Mouse (Mus musculus): ENCODE data around the gene Wdfy3. TPM values are rescaled to one million over a fixed set of nuclear protein-coding genes. Genes with fewer than 3 reads are reported as not detected.

The Wdfy3 gene
- polyA plus RNA-seq, 1 experiment from 2014 or later: 29.2 TPM

DNA sequence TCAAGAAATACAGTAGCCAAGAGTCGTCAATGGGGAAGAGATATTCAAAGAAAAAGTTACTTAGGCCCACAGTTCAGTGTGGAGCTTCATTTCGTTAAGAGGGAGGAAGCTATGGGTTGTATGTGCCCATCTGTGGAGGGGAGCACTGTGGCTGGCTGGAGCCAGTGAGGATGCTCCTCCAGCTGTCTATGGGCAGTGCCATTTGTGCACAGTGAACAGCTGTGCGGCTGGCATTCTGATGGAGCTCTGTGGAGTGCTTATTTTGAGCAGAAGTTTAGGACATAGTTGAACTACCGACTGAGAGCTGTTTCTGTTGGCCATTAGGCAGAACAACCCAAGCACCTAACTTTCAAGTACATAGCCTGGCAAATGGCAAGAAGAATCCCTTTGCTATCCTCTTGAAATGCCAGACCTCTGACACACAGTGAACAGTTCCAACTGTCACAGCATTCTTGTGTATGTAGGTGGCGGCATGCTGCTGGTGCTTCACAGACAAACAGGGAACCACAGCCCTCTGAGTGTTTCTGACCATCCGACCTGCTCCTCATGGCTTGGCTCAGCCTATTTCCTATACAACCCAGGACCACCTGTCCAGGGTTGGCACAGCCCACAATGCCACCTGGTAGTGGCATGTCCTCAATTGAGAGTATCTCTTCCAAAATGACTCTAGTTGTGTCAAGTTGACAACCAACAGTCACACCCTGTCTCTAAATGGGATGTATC, 177.9 kb downstream of the Wdfy3 start:
- no peak overlapping the region for H3K4me3 ChIP-seq (ENCODE audit: low read depth, low read length)
- H3K4me1 ChIP-seq (replicated peaks; ENCODE audit: control insufficient read depth, insufficient read depth, low read length): no peaks in the 10 kb centered on the region
- 91% methylated on average over 6 of the region's 6 CpGs for WGBS
- no peak for ATAC-seq (replicated peaks; ENCODE audit: low FRiP score)
- no peak overlapping the region for H3K4me2 ChIP-seq (ENCODE audit: low read depth, low read length, severe bottlenecking)
- DNase-seq (ENCODE audit: low spot score): no peak
- no peaks in the 10 kb centered on the region for H3K27me3 ChIP-seq (ENCODE audit: control insufficient read depth, insufficient read depth, low read length)
- no peak overlapping the region for H3K27ac ChIP-seq (ENCODE audit: low read depth, low read length)
- H3K36me3 ChIP-seq (ENCODE audit: control insufficient read depth, insufficient read depth, low read length): peaks cover 9% of the 10 kb centered on the region
- no peak overlapping the region for H3K9ac ChIP-seq (ENCODE audit: low read length)
- no peaks in the 10 kb centered on the region for H3K9me3 ChIP-seq (ENCODE audit: control insufficient read depth, low read length)

DNA sequence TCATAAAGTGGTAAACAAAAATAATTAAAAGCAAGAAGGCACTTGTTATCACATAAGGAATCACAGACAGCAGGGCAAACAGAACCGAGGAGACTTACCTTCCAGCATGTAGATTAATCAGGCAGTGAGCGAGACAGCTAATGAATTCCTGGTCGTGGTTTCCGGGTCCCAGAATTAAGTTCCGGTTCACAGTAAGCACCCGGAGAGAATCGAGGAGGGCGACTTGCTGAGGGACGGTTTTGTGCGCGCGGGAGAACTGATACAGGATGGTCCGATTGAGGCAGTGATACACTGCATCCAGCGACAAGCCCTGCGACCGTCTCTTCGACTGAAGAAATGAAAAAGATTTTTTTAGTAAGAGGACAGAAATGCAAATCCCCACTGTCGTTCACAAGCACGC, 181.7 kb downstream of the Wdfy3 start:
- DNase-seq (ENCODE audit: low spot score) (no peak), ATAC-seq (replicated peaks; ENCODE audit: low FRiP score) (no peak)
- H3K27ac ChIP-seq (ENCODE audit: low read depth, low read length): no peak overlapping the region
- no peak overlapping the region for H3K9ac ChIP-seq (ENCODE audit: low read length)
- H3K4me1 ChIP-seq (replicated peaks; ENCODE audit: control insufficient read depth, insufficient read depth, low read length): no peaks in the 10 kb centered on the region
- H3K36me3 ChIP-seq (ENCODE audit: control insufficient read depth, insufficient read depth, low read length): peaks cover 18% of the 10 kb centered on the region
- no peak overlapping the region for H3K4me3 ChIP-seq (ENCODE audit: low read depth, low read length)
- no peaks in the 10 kb centered on the region for H3K9me3 ChIP-seq (ENCODE audit: control insufficient read depth, low read length)
- WGBS: 96% methylated on average over 19 of the region's 19 CpGs
- no peaks in the 10 kb centered on the region for H3K27me3 ChIP-seq (ENCODE audit: control insufficient read depth, insufficient read depth, low read length)
- no peak overlapping the region for H3K4me2 ChIP-seq (ENCODE audit: low read depth, low read length, severe bottlenecking)

DNA sequence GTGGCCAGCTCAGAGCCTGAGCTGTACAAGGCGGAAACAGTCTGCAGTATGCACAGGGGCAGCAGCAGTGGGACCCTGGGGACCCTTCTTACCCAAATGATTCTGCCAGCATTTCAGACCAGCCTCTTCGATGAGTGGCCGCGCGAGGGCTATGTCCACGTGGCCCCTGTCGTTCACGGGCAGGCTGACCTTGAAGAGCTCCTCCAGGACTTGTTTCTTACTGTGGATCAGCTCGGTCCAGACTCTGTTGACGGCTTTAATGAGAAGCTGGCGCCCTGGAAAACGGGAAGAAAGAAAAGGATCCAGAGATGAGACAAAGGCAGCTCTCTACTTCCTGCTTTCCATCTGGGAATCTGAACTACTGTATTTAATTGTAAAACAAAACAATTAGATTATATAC, 184.7 kb downstream of the Wdfy3 start:
- H3K27me3 ChIP-seq (ENCODE audit: control insufficient read depth, insufficient read depth, low read length): no peaks in the 10 kb centered on the region
- no peak for ATAC-seq (replicated peaks; ENCODE audit: low FRiP score)
- 90% methylated on average over 12 of the region's 12 CpGs for WGBS
- no peaks in the 10 kb centered on the region for H3K9me3 ChIP-seq (ENCODE audit: control insufficient read depth, low read length)
- H3K4me2 ChIP-seq (ENCODE audit: low read depth, low read length, severe bottlenecking): no peak overlapping the region
- no peak overlapping the region for H3K4me3 ChIP-seq (ENCODE audit: low read depth, low read length)
- DNase-seq (ENCODE audit: low spot score): no peak
- no peak overlapping the region for H3K9ac ChIP-seq (ENCODE audit: low read length)
- H3K4me1 ChIP-seq (replicated peaks; ENCODE audit: control insufficient read depth, insufficient read depth, low read length): no peaks in the 10 kb centered on the region
- no peak overlapping the region for H3K27ac ChIP-seq (ENCODE audit: low read depth, low read length)
- peaks cover 24% of the 10 kb centered on the region for H3K36me3 ChIP-seq (ENCODE audit: control insufficient read depth, insufficient read depth, low read length)

DNA sequence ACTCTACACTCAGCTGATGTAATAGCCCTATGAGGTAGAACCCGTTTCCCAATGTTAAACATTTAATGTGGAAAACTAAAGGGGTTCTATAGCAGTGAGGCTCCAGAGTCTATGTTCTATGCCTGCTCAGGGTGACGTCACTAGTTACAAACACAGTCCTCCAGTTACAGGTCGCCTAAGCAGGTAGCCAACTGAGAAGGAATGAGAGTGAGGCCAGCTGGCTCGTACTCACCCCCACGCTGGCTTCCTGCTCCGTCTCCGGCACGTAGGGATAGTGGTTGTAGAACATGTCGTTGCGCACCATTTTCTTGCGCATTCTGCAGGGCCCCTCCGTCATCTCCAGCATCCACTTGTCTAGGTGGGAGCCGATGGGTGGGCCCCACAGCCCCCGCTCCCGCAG, 187.5 kb downstream of the Wdfy3 start:
- ATAC-seq (replicated peaks; ENCODE audit: low FRiP score): no peak
- no peak overlapping the region for H3K4me3 ChIP-seq (ENCODE audit: low read depth, low read length)
- no peak overlapping the region for H3K27ac ChIP-seq (ENCODE audit: low read depth, low read length)
- no peaks in the 10 kb centered on the region for H3K27me3 ChIP-seq (ENCODE audit: control insufficient read depth, insufficient read depth, low read length)
- H3K36me3 ChIP-seq (ENCODE audit: control insufficient read depth, insufficient read depth, low read length): peaks cover 18% of the 10 kb centered on the region
- WGBS: 95% methylated on average over 15 of the region's 15 CpGs
- no peaks in the 10 kb centered on the region for H3K9me3 ChIP-seq (ENCODE audit: control insufficient read depth, low read length)
- H3K4me2 ChIP-seq (ENCODE audit: low read depth, low read length, severe bottlenecking): no peak overlapping the region
- H3K4me1 ChIP-seq (replicated peaks; ENCODE audit: control insufficient read depth, insufficient read depth, low read length): no peaks in the 10 kb centered on the region
- no peak overlapping the region for H3K9ac ChIP-seq (ENCODE audit: low read length)
- no peak for DNase-seq (ENCODE audit: low spot score)

DNA sequence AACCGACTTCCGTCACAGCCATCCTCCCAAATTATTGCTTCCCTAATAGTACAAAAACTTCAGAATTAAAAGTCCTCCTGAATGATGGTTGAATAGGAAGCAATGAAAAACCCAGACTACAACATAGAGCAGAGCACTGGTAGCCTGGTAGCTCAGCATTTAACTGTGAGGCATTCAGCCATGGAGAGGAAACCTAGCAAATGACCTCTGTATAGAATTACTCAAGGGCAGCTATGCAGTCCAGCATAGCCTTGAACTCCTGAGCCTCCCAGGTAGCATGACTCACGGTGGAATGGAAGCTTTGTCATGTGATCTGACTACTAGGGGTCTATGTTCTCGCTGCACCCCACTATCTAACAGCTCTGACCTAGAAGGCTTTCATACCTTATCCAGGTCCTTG, 189.8 kb downstream of the Wdfy3 start:
- WGBS: 95% methylated on average over 4 of the region's 4 CpGs

DNA sequence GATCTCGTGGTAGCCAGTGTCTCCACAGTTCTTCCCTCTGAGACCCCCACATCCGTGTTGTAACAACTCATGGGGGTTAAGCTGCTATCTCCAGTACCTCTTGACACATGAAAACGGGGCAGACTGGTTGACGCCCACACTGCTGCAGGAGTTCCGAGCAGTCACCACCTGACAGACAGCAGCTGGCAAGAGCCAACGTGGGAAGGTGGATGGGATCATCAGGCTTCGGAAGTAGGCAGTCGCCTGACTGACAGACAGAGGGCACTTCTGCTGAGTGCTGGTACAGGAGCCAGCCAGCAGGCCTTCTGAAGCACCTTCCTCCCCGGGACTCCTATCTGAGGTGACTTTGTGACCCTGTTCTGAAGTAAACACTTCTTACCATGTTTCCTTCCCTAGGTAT, 191.3 kb downstream of the Wdfy3 start:
- no peaks in the 10 kb centered on the region for H3K27me3 ChIP-seq (ENCODE audit: control insufficient read depth, insufficient read depth, low read length)
- ATAC-seq (replicated peaks; ENCODE audit: low FRiP score): no peak

More for the DNA sequence above, 189.8 kb downstream of the Wdfy3 start:
- no peaks in the 10 kb centered on the region for H3K4me1 ChIP-seq (replicated peaks; ENCODE audit: control insufficient read depth, insufficient read depth, low read length)
- H3K36me3 ChIP-seq (ENCODE audit: control insufficient read depth, insufficient read depth, low read length): peaks cover 12% of the 10 kb centered on the region; the same call in 1 of the 2 replicates
- H3K4me3 ChIP-seq (ENCODE audit: low read depth, low read length): no peak overlapping the region
- H3K27me3 ChIP-seq (ENCODE audit: control insufficient read depth, insufficient read depth, low read length): no peaks in the 10 kb centered on the region
- no peak for ATAC-seq (replicated peaks; ENCODE audit: low FRiP score)
- H3K4me2 ChIP-seq (ENCODE audit: low read depth, low read length, severe bottlenecking): no peak overlapping the region
- H3K27ac ChIP-seq (ENCODE audit: low read depth, low read length): no peak overlapping the region
- H3K9me3 ChIP-seq (ENCODE audit: control insufficient read depth, low read length): no peaks in the 10 kb centered on the region
- no peak overlapping the region for H3K9ac ChIP-seq (ENCODE audit: low read length)
- no peak for DNase-seq (ENCODE audit: low spot score)

DNA sequence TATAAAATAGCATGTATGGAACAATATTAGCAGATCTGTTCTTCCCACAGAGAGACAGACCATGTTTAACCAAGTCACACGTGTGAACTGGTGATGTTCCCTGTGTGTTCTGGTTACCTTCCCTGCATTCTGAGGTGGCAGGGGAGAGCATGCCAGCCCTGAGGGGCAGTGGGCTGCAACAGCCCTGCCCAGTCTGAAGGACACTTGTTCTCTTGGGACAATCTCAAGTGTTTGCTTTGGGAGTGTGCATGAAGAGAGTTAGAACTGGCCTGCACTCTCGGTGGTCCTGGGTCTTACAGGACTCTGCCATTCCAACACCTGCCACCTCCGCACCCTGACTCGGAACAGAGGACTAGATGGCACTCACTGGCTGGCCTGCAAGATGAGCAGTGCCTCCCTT, 193.5 kb downstream of the Wdfy3 start:
- H3K36me3 ChIP-seq (ENCODE audit: control insufficient read depth, insufficient read depth, low read length): peaks cover 2% of the 10 kb centered on the region; the same call in 1 of the 2 replicates
- no peak overlapping the region for H3K27ac ChIP-seq (ENCODE audit: low read depth, low read length)
- WGBS: 87% methylated on average over 4 of the region's 4 CpGs

More for the DNA sequence above, 191.3 kb downstream of the Wdfy3 start:
- H3K4me1 ChIP-seq (replicated peaks; ENCODE audit: control insufficient read depth, insufficient read depth, low read length): no peaks in the 10 kb centered on the region
- H3K36me3 ChIP-seq (ENCODE audit: control insufficient read depth, insufficient read depth, low read length): peaks cover 7% of the 10 kb centered on the region; the same call in 1 of the 2 replicates
- 86% methylated on average over 9 of the region's 9 CpGs for WGBS
- no peak overlapping the region for H3K9ac ChIP-seq (ENCODE audit: low read length)
- no peak overlapping the region for H3K27ac ChIP-seq (ENCODE audit: low read depth, low read length)
- H3K4me2 ChIP-seq (ENCODE audit: low read depth, low read length, severe bottlenecking): no peak overlapping the region
- no peak overlapping the region for H3K4me3 ChIP-seq (ENCODE audit: low read depth, low read length)
- no peak for DNase-seq (ENCODE audit: low spot score)
- no peaks in the 10 kb centered on the region for H3K9me3 ChIP-seq (ENCODE audit: control insufficient read depth, low read length)

DNA sequence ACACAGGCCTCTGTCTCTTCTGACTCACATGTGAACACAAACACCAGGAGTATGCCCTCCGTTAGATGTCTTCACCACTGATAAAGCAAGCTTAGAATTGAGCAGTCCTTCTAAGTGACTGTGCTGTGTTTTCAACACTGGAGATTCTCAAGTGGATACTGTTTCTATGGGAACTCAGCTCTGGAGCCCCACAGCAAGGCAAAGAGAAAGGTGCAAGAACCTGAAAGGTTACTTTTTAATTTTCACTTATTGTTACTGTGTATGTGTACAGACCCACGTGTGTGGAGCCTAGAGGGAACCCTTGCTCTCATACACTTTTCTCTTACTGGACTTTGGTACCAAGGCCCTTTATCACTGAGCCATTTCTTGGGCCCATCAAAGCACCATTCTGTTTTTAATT, 203.0 kb downstream of the Wdfy3 start:
- Histone ChIP-seq H3K36me3 (ENCODE audit: control insufficient read depth, insufficient read depth, low read length) (peaks cover 23% of the 10 kb centered on the region), H3K9me3 (ENCODE audit: control insufficient read depth, low read length) (no peaks in the 10 kb centered on the region)

More for the DNA sequence above, 193.5 kb downstream of the Wdfy3 start:
- Histone ChIP-seq H3K4me3 (ENCODE audit: low read depth, low read length) (no peak overlapping the region), H3K9me3 (ENCODE audit: control insufficient read depth, low read length) (no peaks in the 10 kb centered on the region), H3K9ac (ENCODE audit: low read length) (no peak overlapping the region), H3K4me2 (ENCODE audit: low read depth, low read length, severe bottlenecking) (no peak overlapping the region), H3K4me1 (replicated peaks; ENCODE audit: control insufficient read depth, insufficient read depth, low read length) (no peaks in the 10 kb centered on the region), H3K27me3 (ENCODE audit: control insufficient read depth, insufficient read depth, low read length) (no peaks in the 10 kb centered on the region)
- ATAC-seq (replicated peaks; ENCODE audit: low FRiP score) (no peak), DNase-seq (ENCODE audit: low spot score) (no peak)

DNA sequence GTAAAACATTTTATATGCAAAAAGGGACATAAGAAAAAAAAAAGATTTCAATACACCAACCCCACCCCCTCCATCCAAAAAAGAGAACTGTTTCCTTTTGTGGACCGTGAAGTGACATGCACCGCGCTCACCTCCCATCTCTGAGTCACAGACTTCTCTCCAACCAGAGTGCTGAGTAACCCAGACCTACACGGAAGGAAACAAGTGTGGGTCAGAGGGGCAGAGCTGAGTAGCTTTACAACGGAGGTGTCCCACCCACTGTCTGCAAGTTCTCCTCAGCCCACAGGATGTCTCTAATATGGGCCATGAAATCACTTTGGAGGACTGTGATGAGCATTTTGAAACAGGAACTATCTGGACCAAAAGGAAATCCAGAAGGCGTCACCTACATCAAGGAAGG, 205.8 kb downstream of the Wdfy3 start:
- Histone ChIP-seq H3K27me3 (ENCODE audit: control insufficient read depth, insufficient read depth, low read length) (no peaks in the 10 kb centered on the region), H3K9ac (ENCODE audit: low read length) (no peak overlapping the region), H3K36me3 (ENCODE audit: control insufficient read depth, insufficient read depth, low read length) (peaks cover 16% of the 10 kb centered on the region), H3K4me3 (ENCODE audit: low read depth, low read length) (no peak overlapping the region), H3K27ac (ENCODE audit: low read depth, low read length) (no peak overlapping the region), H3K4me2 (ENCODE audit: low read depth, low read length, severe bottlenecking) (no peak overlapping the region), H3K4me1 (replicated peaks; ENCODE audit: control insufficient read depth, insufficient read depth, low read length) (no peaks in the 10 kb centered on the region), H3K9me3 (ENCODE audit: control insufficient read depth, low read length) (no peaks in the 10 kb centered on the region)
- no peak for ATAC-seq (replicated peaks; ENCODE audit: low FRiP score)
- 96% methylated on average over 6 of the region's 6 CpGs for WGBS
- DNase-seq (ENCODE audit: low spot score): no peak

More for the DNA sequence above, 203.0 kb downstream of the Wdfy3 start:
- Histone ChIP-seq H3K9ac (ENCODE audit: low read length) (no peak overlapping the region), H3K4me1 (replicated peaks; ENCODE audit: control insufficient read depth, insufficient read depth, low read length) (no peaks in the 10 kb centered on the region), H3K27ac (ENCODE audit: low read depth, low read length) (no peak overlapping the region), H3K27me3 (ENCODE audit: control insufficient read depth, insufficient read depth, low read length) (no peaks in the 10 kb centered on the region), H3K4me2 (ENCODE audit: low read depth, low read length, severe bottlenecking) (no peak overlapping the region), H3K4me3 (ENCODE audit: low read depth, low read length) (no peak overlapping the region)
- ATAC-seq (replicated peaks; ENCODE audit: low FRiP score) (no peak), DNase-seq (ENCODE audit: low spot score) (no peak)
- 85% methylated on average over 2 of the region's 2 CpGs for WGBS
